Mouse (Mus musculus) heart, embryonic 16.5 days (tissue): ENCODE measurements around the gene Creb3l2. TPM values are rescaled to one million over a fixed set of nuclear protein-coding genes. Genes with fewer than 3 reads are reported as not detected.

Experiments used
- ATAC-seq: fragments of 200-750 bp; cut with Nextera tagmentation; replicated peaks from 2 replicates; pipeline ENCODE4 v1.8.0; 2017; ENCODE audit warnings: moderate number of reproducible peaks; ENCODE audit not compliant: insufficient read depth, low FRiP score; ENCODE audit errors: extremely low read depth
- H3K27ac ChIP-seq: fragments of 300-500 bp; sonication (generic); 2 replicates; pipeline ENCODE4 v1.5.1; 2014; ENCODE audit warnings: mild to moderate bottlenecking, low read length, control low read depth, moderate library complexity
- H3K27me3 ChIP-seq: fragments of 300-500 bp; sonication (generic); 2 replicates; pipeline ENCODE4 v1.6.1; 2014; ENCODE audit warnings: low read length, mixed read lengths; ENCODE audit not compliant: control insufficient read depth, insufficient read depth
- H3K36me3 ChIP-seq: fragments of 300-500 bp; sonication (generic); 2 replicates; pipeline ENCODE4 v1.6.1; 2014; ENCODE audit not compliant: control insufficient read depth, insufficient read depth
- H3K4me1 ChIP-seq: fragments of 300-500 bp; sonication (generic); 2 replicates; pipeline ENCODE4 v1.6.1; 2014; ENCODE audit warnings: low read length, mixed read lengths; ENCODE audit not compliant: control insufficient read depth, insufficient read depth
- H3K4me2 ChIP-seq: fragments of 300-500 bp; sonication (generic); 2 replicates; pipeline ENCODE4 v1.6.1; 2014; ENCODE audit warnings: low read depth, mild to moderate bottlenecking, control low read depth, low read length
- H3K4me3 ChIP-seq: fragments of 300-500 bp; sonication (generic); 2 replicates; pipeline ENCODE4 v1.5.1; 2014; ENCODE audit warnings: mild to moderate bottlenecking, control low read depth, low read length
- H3K9ac ChIP-seq: fragments of 300-500 bp; sonication (generic); 2 replicates; pipeline ENCODE4 v1.6.1; 2014; ENCODE audit warnings: low read length, control low read depth
- H3K9me3 ChIP-seq: fragments of 300-500 bp; sonication (generic); replicated peaks from 2 replicates; pipeline ENCODE4 v1.6.1; 2016; ENCODE audit warnings: low read length; ENCODE audit not compliant: control insufficient read depth
- WGBS: fragments of 180-500 bp; shearing (Covaris S2); extraction: QIAGEN DNeasy Blood & Tissue Kit; methylation state at CpG from one replicate; pipeline ENCODE4 v1.1.7; 2014; 5-methylcytosine and 5-hydroxymethylcytosine counted together
- polyA plus RNA-seq: library from polyadenylated mRNA; unstranded; fragments of >200 nt; fragmentation: Nextera tagmentation; extraction: Ambion mirVana; gene quantifications from 2 replicates; pipeline ENCODE4 v1.2.1, GENCODE M21; 2015

Gene Creb3l2
- polyA plus RNA-seq, 1 experiment from 2014 or later: 28.2 TPM

DNA sequence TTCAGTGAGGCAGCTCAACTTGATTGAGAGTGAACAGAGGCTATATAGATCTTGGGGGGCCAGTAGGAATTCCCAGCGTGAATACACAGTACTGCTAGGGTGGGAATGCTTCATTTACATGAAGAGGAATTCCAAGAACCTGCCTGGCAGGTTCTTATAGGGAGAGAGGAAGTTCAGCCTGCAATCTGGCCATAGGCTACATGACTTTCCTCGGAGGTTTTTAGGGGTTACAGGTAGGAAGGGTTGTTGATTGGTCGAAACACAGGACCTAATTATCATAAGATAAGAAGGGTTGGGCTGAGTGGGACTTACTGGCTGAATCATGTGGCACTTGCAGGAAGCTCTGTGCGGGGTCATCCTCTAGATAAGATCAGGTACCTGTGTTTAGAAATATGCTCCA is 9.7 kb upstream of the Creb3l2 start:
- no peaks in the 10 kb centered on the region for H3K27me3 ChIP-seq
- no peaks in the 10 kb centered on the region for H3K4me1 ChIP-seq
- no peak overlapping the region for H3K4me2 ChIP-seq
- ATAC-seq: no peak
- H3K36me3 ChIP-seq: no peaks in the 10 kb centered on the region
- no peak overlapping the region for H3K9ac ChIP-seq
- WGBS: 42% methylated on average over 4 of the region's 4 CpGs
- H3K27ac ChIP-seq: no peak overlapping the region
- H3K9me3 ChIP-seq: no peaks in the 10 kb centered on the region
- H3K4me3 ChIP-seq: no peak overlapping the region

GRCm38 (mm10) chr6:37447704-37448466 is 5.9 kb upstream of the Creb3l2 start:
- 18% methylated on average over 10 of the region's 10 CpGs for WGBS
- no peaks in the 10 kb centered on the region for H3K36me3 ChIP-seq
- H3K4me3 ChIP-seq: no peak overlapping the region
- no peak for ATAC-seq
- no peak overlapping the region for H3K27ac ChIP-seq
- H3K4me2 ChIP-seq: no peak overlapping the region
- no peaks in the 10 kb centered on the region for H3K27me3 ChIP-seq
- no peak overlapping the region for H3K9ac ChIP-seq
- H3K9me3 ChIP-seq: no peaks in the 10 kb centered on the region; the same call in 1 of the 2 replicates
- H3K4me1 ChIP-seq: 0 out of 2 replicates have a peak, but pooled peaks cover under 1% of the 10 kb centered on the region

DNA sequence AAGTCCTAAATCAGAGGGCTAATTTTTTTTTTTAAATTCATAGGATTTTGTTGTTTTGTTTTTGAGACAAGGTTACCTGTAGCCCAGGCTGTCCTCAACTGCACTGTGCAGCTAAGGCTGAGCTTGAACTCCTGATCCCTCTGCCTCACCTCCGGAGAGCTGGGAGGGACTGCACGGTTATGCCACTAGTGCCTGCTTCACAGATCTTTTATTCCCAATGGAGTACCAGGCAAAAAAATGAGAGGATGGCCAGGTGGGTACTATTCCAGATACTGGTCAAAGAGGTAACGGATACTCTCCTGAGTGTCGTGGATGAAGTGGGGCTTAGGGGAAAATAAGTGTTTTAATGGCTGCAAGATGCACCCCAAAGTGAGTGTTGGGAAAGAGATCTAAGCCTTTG is 835 bp upstream of the Creb3l2 start:
- Histone ChIP-seq H3K4me3 (peak overlapping the region; percentile 51), H3K4me2 (peak overlapping the region; percentile 66), H3K27me3 (no peaks in the 10 kb centered on the region), H3K4me1 (peaks cover 17% of the 10 kb centered on the region), H3K9ac (peak overlapping the region; percentile 72), H3K36me3 (no peaks in the 10 kb centered on the region), H3K9me3 (no peaks in the 10 kb centered on the region; the same call in 1 of the 2 replicates), H3K27ac (peak overlapping the region; percentile 87)
- WGBS: 46% methylated on average over 4 of the region's 4 CpGs
- ATAC-seq: no peak

GRCm38 (mm10) chr6:37441251-37442011 is 515 bp downstream of the Creb3l2 start:
- H3K4me3 ChIP-seq: peak overlapping the region; percentile 94
- peak overlapping the region; percentile 97 for H3K9ac ChIP-seq
- H3K4me1 ChIP-seq: peaks cover 20% of the 10 kb centered on the region
- no peaks in the 10 kb centered on the region for H3K27me3 ChIP-seq
- WGBS: under 1% methylated on average over 40 of the region's 40 CpGs
- peak overlapping the region; percentile 73 for H3K4me2 ChIP-seq
- no peaks in the 10 kb centered on the region; the same call in 1 of the 2 replicates for H3K9me3 ChIP-seq
- peaks cover 3% of the 10 kb centered on the region; the same call in 1 of the 2 replicates for H3K36me3 ChIP-seq
- peak; percentile 49 for ATAC-seq
- peak overlapping the region; percentile 80 for H3K27ac ChIP-seq

DNA sequence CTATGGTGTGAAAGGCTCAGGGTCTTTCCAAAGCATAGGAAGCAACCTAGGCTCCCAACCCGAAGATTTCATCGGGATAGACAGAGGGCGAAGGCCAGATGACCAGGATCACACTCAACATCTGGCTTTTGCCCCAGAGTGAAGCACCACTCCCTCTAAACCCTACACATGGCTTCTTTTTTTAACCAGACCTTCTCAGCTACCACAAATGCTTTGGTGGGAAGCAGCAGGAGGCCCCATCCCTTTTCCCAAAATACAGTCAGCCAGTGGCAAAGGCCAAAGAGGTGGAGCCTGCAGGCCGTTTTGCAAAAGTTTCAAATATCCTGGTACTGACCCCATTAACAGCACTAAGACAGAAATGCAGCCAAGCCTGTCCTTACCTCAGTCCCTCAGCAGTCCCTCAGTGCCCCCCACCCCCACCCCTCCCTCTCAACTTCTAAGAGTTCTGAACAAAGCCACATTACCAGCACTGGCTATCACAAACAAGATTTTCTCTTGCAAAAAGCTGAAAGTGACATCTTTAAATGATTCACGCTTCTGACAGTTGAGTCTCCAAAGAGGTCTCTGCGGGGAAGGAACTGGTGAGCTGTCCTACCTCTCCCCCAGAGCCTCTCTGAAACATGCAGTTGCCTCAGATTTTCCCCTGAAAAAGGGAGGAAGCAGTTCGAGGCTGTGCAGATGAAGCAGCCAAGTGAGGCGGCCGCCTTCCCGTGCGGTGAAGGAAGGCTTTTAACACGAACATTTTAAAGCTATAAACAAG is 1.3 kb downstream of the Creb3l2 start:
- H3K27ac ChIP-seq: peak overlapping the region; percentile 80
- peaks cover 3% of the 10 kb centered on the region; the same call in 1 of the 2 replicates for H3K36me3 ChIP-seq
- ATAC-seq: no peak
- WGBS: 4% methylated on average over 12 of the region's 12 CpGs
- no peaks in the 10 kb centered on the region for H3K27me3 ChIP-seq
- peak overlapping the region; percentile 94 for H3K4me3 ChIP-seq
- H3K9me3 ChIP-seq: no peaks in the 10 kb centered on the region; the same call in 1 of the 2 replicates
- peak overlapping the region; percentile 97 for H3K9ac ChIP-seq
- peak overlapping the region; percentile 73 for H3K4me2 ChIP-seq
- H3K4me1 ChIP-seq: peaks cover 27% of the 10 kb centered on the region

DNA sequence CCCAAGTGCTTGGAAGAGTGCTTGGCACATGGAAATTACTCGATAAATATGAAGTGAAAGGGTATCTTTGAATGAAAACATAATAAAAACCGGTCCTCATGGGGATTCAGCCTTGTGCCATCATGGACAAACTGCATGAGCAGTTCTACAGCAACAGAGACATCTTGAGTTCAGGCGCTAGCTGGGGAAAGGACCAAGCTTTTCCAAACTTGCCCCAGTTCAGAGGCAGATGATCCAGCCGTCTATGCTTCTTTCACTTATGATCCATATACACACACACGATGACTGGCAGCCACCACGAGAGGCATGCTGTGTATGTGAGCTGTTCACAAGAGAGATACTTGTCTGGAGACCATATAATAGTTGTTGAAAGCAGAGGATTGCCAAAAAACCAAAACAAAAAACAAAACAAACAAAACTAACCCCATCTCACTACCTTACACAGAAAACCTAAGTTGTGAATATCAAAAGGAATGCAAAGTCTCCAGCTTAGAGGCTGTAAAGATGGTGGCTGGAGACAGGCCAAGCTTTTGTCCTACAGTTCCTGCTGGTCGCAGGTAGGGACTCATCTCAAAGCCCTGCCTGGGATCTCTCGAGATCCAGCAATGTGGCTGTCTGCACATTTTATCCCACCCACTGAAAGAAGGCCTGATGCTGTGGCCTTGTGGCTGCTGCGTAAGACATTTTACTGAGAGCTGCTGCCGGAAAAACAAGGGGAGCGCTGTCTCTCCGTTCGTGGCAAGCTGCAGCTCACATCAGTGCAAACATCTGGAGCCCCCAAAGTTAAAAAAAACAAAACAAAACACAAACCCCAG is 2.1 kb downstream of the Creb3l2 start:
- ATAC-seq: no peak
- peak overlapping the region; percentile 97 for H3K9ac ChIP-seq
- H3K9me3 ChIP-seq: no peaks in the 10 kb centered on the region
- H3K36me3 ChIP-seq: peaks cover 3% of the 10 kb centered on the region; the same call in 1 of the 2 replicates
- H3K27ac ChIP-seq: peak overlapping the region; percentile 80
- peaks cover 32% of the 10 kb centered on the region for H3K4me1 ChIP-seq
- no peaks in the 10 kb centered on the region for H3K27me3 ChIP-seq
- peak overlapping the region; percentile 94 for H3K4me3 ChIP-seq
- WGBS: 20% methylated on average over 13 of the region's 13 CpGs
- H3K4me2 ChIP-seq: peak overlapping the region; percentile 73

- Histone ChIP-seq H3K9ac (peak overlapping the region; percentile 31; the same call in 1 of the 2 replicates), H3K27me3 (no peaks in the 10 kb centered on the region), H3K9me3 (no peaks in the 10 kb centered on the region), H3K4me2 (peak overlapping the region; percentile 73), H3K4me3 (peak overlapping the region; percentile 36), H3K4me1 (peaks cover 42% of the 10 kb centered on the region), H3K36me3 (peaks cover 3% of the 10 kb centered on the region; the same call in 1 of the 2 replicates), H3K27ac (no peak overlapping the region)
- no peak for ATAC-seq
- WGBS: 80% methylated on average over 3 of the region's 3 CpGs
Measured at GRCm38 (mm10) chr6:37438510-37438909, 3.4 kb downstream of the Creb3l2 start.

GRCm38 (mm10) chr6:37437086-37437485 is 4.9 kb downstream of the Creb3l2 start:
- no peaks in the 10 kb centered on the region for H3K27me3 ChIP-seq
- no peak overlapping the region for H3K4me2 ChIP-seq
- no peak overlapping the region for H3K4me3 ChIP-seq
- H3K9ac ChIP-seq: no peak overlapping the region
- peaks cover 51% of the 10 kb centered on the region for H3K4me1 ChIP-seq
- H3K9me3 ChIP-seq: no peaks in the 10 kb centered on the region
- H3K36me3 ChIP-seq: peaks cover 3% of the 10 kb centered on the region; the same call in 1 of the 2 replicates
- no peak overlapping the region for H3K27ac ChIP-seq
- 89% methylated on average over 13 of the region's 13 CpGs for WGBS
- ATAC-seq: no peak
